8 mouse cellular contexts compared by ENCODE assay signal in genomic region chr7:16947959-16948361, GRCm38 (mm10). TPM values are rescaled to one million over a fixed set of nuclear protein-coding genes. Genes with fewer than 3 reads are reported as not detected.
DNase-seq lines count a peak whose midpoint lies in the region; ATAC-seq lines count a peak whose summit lies in the region.

No protein-coding gene starts in this region.

- intact Hi-C loops in heart, postnatal 10 days (cut with DNase I) = no loop called here

- DNase-seq in adrenal gland, adult (ENCODE audit: inconsistent age in 2 of 2, low spot score in 1 of 2) = peak; percentile 37 to 63
- DNase-seq in adrenal gland, postnatal 4 days (ENCODE audit: low spot score in 2 of 2) = no peak
- peak; percentile 25 for DNase-seq in right cerebral cortex, adult 18-20 months
- no peak for DNase-seq in right cerebral cortex, postnatal 36 days (ENCODE audit: low spot score in 2 of 2)
- peak; percentile 73 to 75 for DNase-seq in heart, postnatal 10 days
- DNase-seq in lung, postnatal 14 days = peak; percentile 49

- no peak for ATAC-seq in inflammation-experienced regulatory T-cells, adult 6 months
- ATAC-seq in activated CD4-positive, CD25-positive, alpha-beta regulatory T cell, adult 4 months = no peak

RNA-seq across cellular contexts. Expression of gene Pnmal2, which starts 3.5 kb away (rescaled TPM):
- 10 to 100 TPM; 40.7 to 42.6 TPM for total RNA-seq in adrenal gland, postnatal 4 days (2021)
- total RNA-seq in heart, postnatal 10 days (2021) = 1 to 10 TPM; 5.0 to 5.2 TPM
- not detected for polyA plus RNA-seq in inflammation-experienced regulatory T-cells, adult 6 months (2017; shearing (Covaris generic))
- polyA plus RNA-seq in activated CD4-positive, CD25-positive, alpha-beta regulatory T cell, adult 4 months (2017; shearing (Covaris generic)) = not detected

RNA-seq across cellular contexts. Expression of gene Pnmal1, which starts 11.5 kb away (rescaled TPM):
- total RNA-seq in adrenal gland, postnatal 4 days (2021) = 1 to 10 TPM; 7.3 to 7.8 TPM
- not detected for total RNA-seq in heart, postnatal 10 days (2021)
- not detected for polyA plus RNA-seq in inflammation-experienced regulatory T-cells, adult 6 months (2017; shearing (Covaris generic))
- polyA plus RNA-seq in activated CD4-positive, CD25-positive, alpha-beta regulatory T cell, adult 4 months (2017; shearing (Covaris generic)) = not detected

RNA-seq across cellular contexts. Expression of gene Calm3, which starts 24.0 kb away (rescaled TPM):
- total RNA-seq in adrenal gland, postnatal 4 days (2021) = 100 to 1,000 TPM; 330 to 344 TPM
- 100 to 1,000 TPM; 252 to 262 TPM for total RNA-seq in heart, postnatal 10 days (2021)
- polyA plus RNA-seq in inflammation-experienced regulatory T-cells, adult 6 months (2017; shearing (Covaris generic)) = 100 to 1,000 TPM in 2 of 3 experiments, 10 to 100 TPM in 1; 51.8 to 255 (median 105) TPM
- polyA plus RNA-seq in activated CD4-positive, CD25-positive, alpha-beta regulatory T cell, adult 4 months (2017; shearing (Covaris generic)) = 100 to 1,000 TPM; 106 to 159 TPM

RNA-seq across cellular contexts. Expression of gene Gm42372, which starts 34.9 kb away (rescaled TPM):
- total RNA-seq in adrenal gland, postnatal 4 days (2021) = 1 to 10 TPM; 2.2 TPM
- under 1 TPM in 1 of 2 experiments, not detected in 1; 0.10 TPM for total RNA-seq in heart, postnatal 10 days (2021)
- 1 to 10 TPM; 3.7 to 5.7 (median 5.2) TPM for polyA plus RNA-seq in inflammation-experienced regulatory T-cells, adult 6 months (2017; shearing (Covaris generic))
- polyA plus RNA-seq in activated CD4-positive, CD25-positive, alpha-beta regulatory T cell, adult 4 months (2017; shearing (Covaris generic)) = 1 to 10 TPM; 3.6 to 4.2 TPM

RNA-seq across cellular contexts. Expression of gene Ptgir, which starts 41.7 kb away (rescaled TPM):
- total RNA-seq in adrenal gland, postnatal 4 days (2021) = 1 to 10 TPM; 1.7 to 2.0 TPM
- total RNA-seq in heart, postnatal 10 days (2021) = 1 to 10 TPM; 2.6 to 2.8 TPM
- polyA plus RNA-seq in inflammation-experienced regulatory T-cells, adult 6 months (2017; shearing (Covaris generic)) = 1 to 10 TPM; 4.3 to 8.2 (median 7.1) TPM
- 10 to 100 TPM; 11.8 to 13.2 TPM for polyA plus RNA-seq in activated CD4-positive, CD25-positive, alpha-beta regulatory T cell, adult 4 months (2017; shearing (Covaris generic))

Comparison
In these comparisons a context has a peak if more than half of its experiments do, and no peak if none do; other contexts are left out.
1. DNase-seq: peak in adrenal gland, adult (2 of 2), right cerebral cortex, adult 18-20 months (single experiment), heart, postnatal 10 days (2 of 2) and lung, postnatal 14 days (single experiment); none in adrenal gland, postnatal 4 days (0 of 2) and right cerebral cortex, postnatal 36 days (0 of 2).
2. RNA of gene Pnmal2, which starts 3.5 kb away (total RNA-seq): 40.7 to 42.6 TPM in adrenal gland, postnatal 4 days; 5.0 to 5.2 TPM in heart, postnatal 10 days; every median in the first group is over 4 times any median in the second.
3. RNA of gene Pnmal1, which starts 11.5 kb away (total RNA-seq): 7.3 to 7.8 TPM in adrenal gland, postnatal 4 days; not detected in heart, postnatal 10 days; every median in the first group is over 4 times any median in the second.